Mouse (Mus musculus) retina, postnatal 7 days (tissue): ENCODE measurements around the gene Mybpc3.

Experiments used
- DNase-seq: peaks from one replicate; pipeline ENCODE4 v3.0.0-alpha.2; 2012; ENCODE audit warnings: low read depth, low spot score

Gene Mybpc3

DNA sequence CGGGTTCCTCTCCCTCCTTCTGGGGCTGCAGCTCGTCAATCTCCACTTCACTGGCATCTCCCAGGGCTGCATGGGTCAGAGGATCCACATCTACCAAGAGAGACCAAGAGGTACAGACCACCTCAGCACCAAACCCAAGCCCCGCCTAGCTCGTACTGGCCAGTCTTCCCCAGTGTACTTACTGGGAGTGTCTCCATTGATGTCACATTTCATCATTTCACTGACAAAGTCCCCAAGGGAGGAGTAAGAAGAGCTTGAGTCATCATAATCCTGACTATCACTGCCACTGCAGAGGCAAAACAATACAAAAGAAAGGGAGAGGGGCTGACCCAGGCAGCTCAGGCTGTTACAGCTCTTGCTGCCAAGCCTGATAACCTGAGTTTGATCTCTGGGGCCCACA is 49.7 kb downstream of the Mybpc3 start:
- DNase-seq, result no peak

GRCm38 (mm10) chr2:91169587-91170322 is 51.8 kb downstream of the Mybpc3 start:
- no peak for DNase-seq

- no peak for DNase-seq
Observed at GRCm38 (mm10) chr2:91175490-91175889, 57.5 kb downstream of the Mybpc3 start.

- DNase-seq, result no peak
Observed at GRCm38 (mm10) chr2:91176234-91176633, 58.3 kb downstream of the Mybpc3 start.

DNA sequence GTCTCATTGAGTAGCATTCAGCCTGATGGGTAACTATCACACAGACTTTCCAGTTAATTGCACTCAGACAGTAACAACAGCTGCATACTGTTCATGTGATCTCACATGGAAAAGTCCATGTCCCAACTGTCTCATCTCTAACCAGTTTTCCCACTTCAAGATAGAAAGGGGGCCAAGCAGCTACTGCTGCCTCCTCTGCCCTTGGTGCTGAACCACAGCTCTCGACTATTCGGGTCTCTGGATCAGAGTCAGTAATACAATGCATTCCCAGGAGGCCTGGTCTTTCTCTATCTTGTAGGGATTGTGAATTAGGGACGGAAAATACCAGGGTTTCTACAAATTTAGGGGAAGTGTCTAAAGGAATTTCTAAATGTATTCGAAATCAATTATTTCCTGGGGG is 61.9 kb downstream of the Mybpc3 start:
- DNase-seq, result no peak

- DNase-seq, result no peak
Observed at GRCm38 (mm10) chr2:91180706-91181105, 62.8 kb downstream of the Mybpc3 start.

- no peak for DNase-seq
Observed at GRCm38 (mm10) chr2:91182016-91182404, 64.1 kb downstream of the Mybpc3 start.

- DNase-seq, result peak; percentile 85
Observed at GRCm38 (mm10) chr2:91182405-91183147, 64.6 kb downstream of the Mybpc3 start.

DNA sequence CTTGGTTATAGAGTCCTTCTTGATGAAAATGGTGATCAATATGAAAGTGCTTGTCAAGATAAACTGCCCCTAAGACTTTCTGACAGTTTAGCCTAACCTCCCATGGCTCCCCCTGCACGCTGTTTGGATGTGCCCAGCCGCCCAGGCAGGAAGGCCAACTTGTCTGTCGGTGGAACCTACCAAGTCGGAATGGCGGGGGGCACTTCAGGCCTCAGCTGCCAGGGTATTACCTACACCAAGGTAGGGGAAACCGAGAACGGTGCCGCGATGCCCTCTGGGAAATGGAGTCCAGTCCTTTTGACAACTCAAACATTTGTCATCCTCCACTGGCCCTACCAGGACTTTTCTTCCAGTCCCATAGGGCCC is 65.2 kb downstream of the Mybpc3 start:
- DNase-seq, result peak; percentile 93

- no peak for DNase-seq
Observed at GRCm38 (mm10) chr2:91183711-91184405, 65.9 kb downstream of the Mybpc3 start, which contains the start of gene Madd. Gene Madd, minus strand, starts transcription at chr2:91183837.
